Mouse (Mus musculus) stomach, embryonic 14.5 days (tissue): ENCODE measurements around the gene Asb17. TPM values are rescaled to one million over a fixed set of nuclear protein-coding genes. Genes with fewer than 3 reads are reported as not detected.

Experiments used
- ATAC-seq: fragments of 200-750 bp; cut with Nextera tagmentation; 2 replicates; pipeline ENCODE4 v1.8.0; 2017; ENCODE audit warnings: low read depth, moderate TSS enrichment; ENCODE audit not compliant: insufficient number of reproducible peaks, insufficient read depth, low FRiP score
- H3K27ac ChIP-seq: fragments of 300-500 bp; sonication (generic); 2 replicates; pipeline ENCODE4 v1.5.1; 2014; ENCODE audit warnings: mild to moderate bottlenecking, low read length, moderate library complexity, mixed read lengths
- H3K27me3 ChIP-seq: fragments of 300-500 bp; sonication (generic); 2 replicates; pipeline ENCODE4 v1.6.1; 2014; ENCODE audit warnings: low read length, control low read depth, mixed read lengths; ENCODE audit not compliant: control insufficient read depth, insufficient read depth
- H3K36me3 ChIP-seq: fragments of 300-500 bp; sonication (generic); 2 replicates; pipeline ENCODE4 v1.6.1; 2014; ENCODE audit warnings: mild to moderate bottlenecking, control low read depth, low read length, moderate library complexity, mixed read lengths; ENCODE audit not compliant: control insufficient read depth, insufficient read depth
- H3K4me1 ChIP-seq: fragments of 300-500 bp; sonication (generic); 2 replicates; pipeline ENCODE4 v1.6.1; 2014; ENCODE audit warnings: low read length, control low read depth, mixed read lengths; ENCODE audit not compliant: control insufficient read depth, insufficient read depth
- H3K4me2 ChIP-seq: fragments of 300-500 bp; sonication (generic); replicated peaks from 2 replicates; pipeline ENCODE4 v1.6.1; 2014; ENCODE audit warnings: low read depth, low read length, control low read depth
- H3K4me3 ChIP-seq: fragments of 300-500 bp; sonication (generic); 2 replicates; pipeline ENCODE4 v1.5.1; 2014; ENCODE audit warnings: low read depth, low read length, control low read depth
- H3K9ac ChIP-seq: fragments of 300-500 bp; sonication (generic); replicated peaks from 2 replicates; pipeline ENCODE4 v1.6.1; 2014; ENCODE audit warnings: low read depth, mild to moderate bottlenecking, control low read depth, low read length, moderate library complexity, mixed read lengths
- H3K9me3 ChIP-seq: fragments of 300-500 bp; sonication (generic); 2 replicates; pipeline ENCODE4 v1.6.1; 2016; ENCODE audit warnings: low read depth, low read length, control low read depth; ENCODE audit not compliant: control insufficient read depth
- whole genome bisulfite sequencing: fragments of 180-500 bp; shearing (Covaris S2); extraction: QIAGEN DNeasy Blood & Tissue Kit; methylation state at CpG from one replicate; pipeline ENCODE4 v1.1.7; 2014; 5-methylcytosine and 5-hydroxymethylcytosine counted together
- polyA plus RNA-seq: library from polyadenylated mRNA; unstranded; fragments of >200 nt; fragmentation: Nextera tagmentation; extraction: Ambion mirVana; gene quantifications from 2 replicates; pipeline ENCODE4 v1.2.1, GENCODE M21; 2014

The Asb17 gene
- polyA plus RNA-seq, 1 experiment from 2014 or later, result 0.72 TPM

- H3K9me3 ChIP-seq, result no peaks in the 10 kb centered on the region
- WGBS, result 83% methylated on average over 7 of the region's 8 CpGs
- no peaks in the 10 kb centered on the region for H3K27me3 ChIP-seq
- H3K36me3 ChIP-seq, result no peaks in the 10 kb centered on the region
- no peak for ATAC-seq
- H3K27ac ChIP-seq, result no peak overlapping the region
- H3K4me2 ChIP-seq, result no peak overlapping the region
- H3K9ac ChIP-seq, result no peak overlapping the region
- H3K4me1 ChIP-seq, result no peaks in the 10 kb centered on the region; the same call in 1 of the 2 replicates
- no peak overlapping the region for H3K4me3 ChIP-seq
These were observed 45.3 kb downstream of the Asb17 start for GRCm38 (mm10) chr3:153889188-153889781.

- H3K4me3 ChIP-seq, result no peak overlapping the region
These were observed 51.4 kb downstream of the Asb17 start for GRCm38 (mm10) chr3:153895454-153895853.

GRCm38 (mm10) chr3:153897216-153897615 lies 53.2 kb downstream of the Asb17 start:
- Histone ChIP-seq H3K4me3 (no peak overlapping the region), H3K9ac (no peak overlapping the region), H3K4me2 (no peak overlapping the region), H3K36me3 (no peaks in the 10 kb centered on the region), H3K27ac (no peak overlapping the region), H3K9me3 (no peaks in the 10 kb centered on the region), H3K27me3 (no peaks in the 10 kb centered on the region), H3K4me1 (no peaks in the 10 kb centered on the region)
- 66% methylated on average over 6 of the region's 6 CpGs for WGBS
- no peak for ATAC-seq

More at GRCm38 (mm10) chr3:153895454-153895853, 51.4 kb downstream of the Asb17 start:
- no peaks in the 10 kb centered on the region for H3K9me3 ChIP-seq
- no peak overlapping the region for H3K9ac ChIP-seq
- no peaks in the 10 kb centered on the region for H3K4me1 ChIP-seq
- no peak overlapping the region for H3K4me2 ChIP-seq
- no peak for ATAC-seq
- no peaks in the 10 kb centered on the region for H3K36me3 ChIP-seq
- 90% methylated on average over 3 of the region's 3 CpGs for WGBS
- H3K27ac ChIP-seq, result no peak overlapping the region
- H3K27me3 ChIP-seq, result no peaks in the 10 kb centered on the region

- WGBS, result 74% methylated on average over 1 of the region's 1 CpGs
- no peak for ATAC-seq
These were observed 57.9 kb downstream of the Asb17 start for GRCm38 (mm10) chr3:153901904-153902303.

GRCm38 (mm10) chr3:153902595-153902994 lies 58.6 kb downstream of the Asb17 start:
- H3K27me3 ChIP-seq, result no peaks in the 10 kb centered on the region
- H3K36me3 ChIP-seq, result peaks cover 34% of the 10 kb centered on the region
- H3K4me1 ChIP-seq, result no peaks in the 10 kb centered on the region
- no peak overlapping the region for H3K4me3 ChIP-seq
- no peaks in the 10 kb centered on the region for H3K9me3 ChIP-seq
- H3K4me2 ChIP-seq, result no peak overlapping the region
- H3K27ac ChIP-seq, result no peak overlapping the region
- WGBS, result 61% methylated on average over 3 of the region's 3 CpGs
- no peak overlapping the region for H3K9ac ChIP-seq
- ATAC-seq, result no peak

More at GRCm38 (mm10) chr3:153901904-153902303, 57.9 kb downstream of the Asb17 start:
- Histone ChIP-seq H3K36me3 (peaks cover 28% of the 10 kb centered on the region), H3K27me3 (no peaks in the 10 kb centered on the region), H3K9ac (no peak overlapping the region), H3K27ac (no peak overlapping the region), H3K4me2 (no peak overlapping the region), H3K4me3 (no peak overlapping the region), H3K9me3 (no peaks in the 10 kb centered on the region), H3K4me1 (no peaks in the 10 kb centered on the region)

GRCm38 (mm10) chr3:153904586-153904985 lies 60.6 kb downstream of the Asb17 start:
- no peaks in the 10 kb centered on the region for H3K9me3 ChIP-seq
- no peak overlapping the region for H3K27ac ChIP-seq
- no peaks in the 10 kb centered on the region for H3K27me3 ChIP-seq
- H3K4me3 ChIP-seq, result no peak overlapping the region
- H3K9ac ChIP-seq, result no peak overlapping the region
- H3K36me3 ChIP-seq, result peaks cover 54% of the 10 kb centered on the region
- no peak for ATAC-seq
- 72% methylated on average over 6 of the region's 6 CpGs for WGBS
- peaks cover 6% of the 10 kb centered on the region; the same call in 1 of the 2 replicates for H3K4me1 ChIP-seq
- no peak overlapping the region for H3K4me2 ChIP-seq

Other genes with a start within 250 kb of the Asb17 start
- 46.6 and 51.6 TPM in 2 replicates for gene St6galnac3, start 119.0 kb upstream of the Asb17 start, polyA plus RNA-seq
- 0.07 and 0.22 TPM in 2 replicates for gene Msh4, start 61.9 kb downstream of the Asb17 start, polyA plus RNA-seq
- 51.2 and 59.9 TPM in 2 replicates for gene Rabggtb, start 68.8 kb downstream of the Asb17 start, polyA plus RNA-seq
- gene Acadm, start 100.4 kb downstream of the Asb17 start, polyA plus RNA-seq, result 73.6 and 76.7 TPM in 2 replicates
- gene Slc44a5, start 129.2 kb downstream of the Asb17 start, polyA plus RNA-seq, result 1.6 and 1.8 TPM in 2 replicates